Mouse (Mus musculus) testis, adult 2 months (tissue): ENCODE data around the gene Zfp114.

Experiments used
- CTCF ChIP-seq: fragments of 200-500 bp; IDR thresholded peaks from 2 replicates; pipeline ENCODE4 v1.5.1; 2012; ENCODE audit warnings: low read depth, mild to moderate bottlenecking, inconsistent platforms, low read length, moderate library complexity; ENCODE audit not compliant: control insufficient read depth, insufficient read depth, insufficient replicate concordance
- POLR2A ChIP-seq: fragments of 200-500 bp; IDR thresholded peaks from 2 replicates; pipeline ENCODE4 v1.6.1; 2012; ENCODE audit warnings: low read depth, mild to moderate bottlenecking, inconsistent platforms, low read length, moderate library complexity; ENCODE audit not compliant: control insufficient read depth

GRCm38 (mm10) chr7:24210296-24210695 lies 35.4 kb downstream of the Zfp114 start:
- TF ChIP-seq CTCF (no peak), POLR2A (no peak)
